Comparison of ENCODE assay signal across 9 mouse cellular contexts in the genomic region with DNA sequence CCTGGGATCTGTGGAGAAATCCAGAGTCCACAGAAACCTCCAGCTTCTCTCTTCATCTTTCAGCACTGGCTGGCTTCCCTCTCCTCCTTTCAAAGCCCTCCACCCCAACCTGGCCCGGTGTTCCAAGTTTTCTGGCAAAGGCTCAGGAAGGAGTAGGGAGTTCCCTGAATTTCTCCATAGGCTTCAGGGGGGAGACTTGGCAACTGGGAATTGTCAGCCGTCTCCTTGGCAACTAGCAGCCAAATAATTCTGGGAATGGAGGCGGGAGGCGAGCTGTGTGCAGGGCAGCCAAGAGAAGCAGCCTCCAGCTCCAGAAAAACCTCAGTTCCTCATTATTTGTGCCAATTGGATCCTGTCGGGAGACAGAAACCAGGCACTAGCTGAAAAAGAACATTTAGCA. TPM values are rescaled to one million over a fixed set of nuclear protein-coding genes. Genes with fewer than 3 reads are reported as not detected.
DNase-seq lines count a peak whose midpoint lies in the region; ATAC-seq and TF ChIP-seq lines count a peak whose summit lies in the region.
"Had no signal": no experiment of that assay in that cellular context is flagged by ENCODE, and none has a peak within 500 bp of the region (broad histone marks: within the 10 kb centered on the region; RNA-seq: fewer than 3 reads in every experiment).

No protein-coding gene starts in this region.

- H3K36me3 ChIP-seq in embryonic facial prominence, embryonic 14.5 days (ENCODE audit: control insufficient read depth, insufficient read depth, low read length), result no peaks in the 10 kb centered on the region
- H3K36me3 ChIP-seq in heart, embryonic 12.5 days, result no peaks in the 10 kb centered on the region
- no peaks in the 10 kb centered on the region for H3K36me3 ChIP-seq in midbrain, embryonic 13.5 days

- H3K4me3 ChIP-seq in embryonic facial prominence, embryonic 14.5 days (ENCODE audit: low read depth, low read length), result no peak overlapping the region
- no peak overlapping the region for H3K4me3 ChIP-seq in heart, embryonic 12.5 days
- H3K4me3 ChIP-seq in left cerebral cortex, adult 2 months, result no peak overlapping the region
- H3K4me3 ChIP-seq in midbrain, embryonic 13.5 days (replicated peaks), result no peak overlapping the region

- H3K9me3 ChIP-seq in embryonic facial prominence, embryonic 14.5 days (ENCODE audit: control insufficient read depth, low read length), result no peaks in the 10 kb centered on the region
- H3K9me3 ChIP-seq in heart, embryonic 12.5 days (replicated peaks), result no peaks in the 10 kb centered on the region
- H3K9me3 ChIP-seq in midbrain, embryonic 13.5 days, result no peaks in the 10 kb centered on the region

- TF ChIP-seq CTCF in left cerebral cortex, adult 2 months (IDR thresholded peaks at IDR 0.05), result no peak

- peak overlapping the region; percentile 6; the same call in 1 of the 2 replicates for H3K4me2 ChIP-seq in embryonic facial prominence, embryonic 14.5 days (ENCODE audit: low read depth, low read length)
- no peak overlapping the region for H3K4me2 ChIP-seq in heart, embryonic 12.5 days
- H3K4me2 ChIP-seq in midbrain, embryonic 13.5 days (replicated peaks), result no peak overlapping the region; the same call in 1 of the 2 replicates

- 21% methylated on average over 5 of the region's 5 CpGs for WGBS in embryonic facial prominence, embryonic 14.5 days
- 41% methylated on average over 5 of the region's 5 CpGs for WGBS in heart, embryonic 12.5 days
- WGBS in midbrain, embryonic 13.5 days, result 10% methylated on average over 5 of the region's 5 CpGs

- peak; percentile 90 for ATAC-seq in embryonic facial prominence, embryonic 14.5 days (ENCODE audit: low read depth)
- ATAC-seq in heart, embryonic 12.5 days (ENCODE audit: insufficient number of reproducible peaks, low FRiP score), result peak; percentile 36
- ATAC-seq in midbrain, embryonic 13.5 days, result peak; percentile 81
- ATAC-seq in monocyte, adult 5-6 weeks (replicated peaks; ENCODE audit: insufficient number of reproducible peaks, low FRiP score, low TSS enrichment, poor library complexity, severe bottlenecking), result no peak

- peak overlapping the region; percentile 61 for H3K27ac ChIP-seq in embryonic facial prominence, embryonic 14.5 days (replicated peaks; ENCODE audit: low read depth, low read length)
- H3K27ac ChIP-seq in heart, embryonic 12.5 days (ENCODE audit: poor library complexity, severe bottlenecking), result 0 out of 2 replicates have a peak overlapping the region, but pooled peaks have one; percentile 18
- H3K27ac ChIP-seq in left cerebral cortex, adult 2 months, result no peak overlapping the region
- H3K27ac ChIP-seq in midbrain, embryonic 13.5 days, result no peak overlapping the region
- H3K27ac ChIP-seq: macrophage had no signal

- no peaks in the 10 kb centered on the region for H3K27me3 ChIP-seq in embryonic facial prominence, embryonic 14.5 days (replicated peaks; ENCODE audit: control insufficient read depth, insufficient read depth, low read length)
- H3K27me3 ChIP-seq in heart, embryonic 12.5 days (replicated peaks), result 0 out of 2 replicates have a peak, but pooled peaks cover 3% of the 10 kb centered on the region
- H3K27me3 ChIP-seq in midbrain, embryonic 13.5 days, result 0 out of 2 replicates have a peak, but pooled peaks cover 4% of the 10 kb centered on the region

- peak; percentile 36 for DNase-seq in testis, postnatal 14 days (ENCODE audit: low spot score)
- no peak for DNase-seq in testis, postnatal 10 days (ENCODE audit: low spot score)
- peak; percentile 96 for DNase-seq in embryonic facial prominence, embryonic 14.5 days (ENCODE audit: low spot score)
- peak; percentile 47 to 52 for DNase-seq in left cerebral cortex, adult 2 months (ENCODE audit: extremely low spot score in 1 of 2, low spot score in 2 of 2)
- no peak for DNase-seq in thymus, postnatal 14 days

- peaks cover 9% of the 10 kb centered on the region for H3K4me1 ChIP-seq in embryonic facial prominence, embryonic 14.5 days (ENCODE audit: control insufficient read depth, insufficient read depth, low read length)
- H3K4me1 ChIP-seq in heart, embryonic 12.5 days (replicated peaks), result peaks cover 8% of the 10 kb centered on the region; the same call in 1 of the 2 replicates
- peaks cover 14% of the 10 kb centered on the region for H3K4me1 ChIP-seq in midbrain, embryonic 13.5 days (replicated peaks)

- intact Hi-C loops in left cerebral cortex, adult 2 months (cut with DNase I), result no loop called here

- no peak overlapping the region for H3K9ac ChIP-seq in embryonic facial prominence, embryonic 14.5 days (ENCODE audit: low read depth, low read length)
- no peak overlapping the region for H3K9ac ChIP-seq in heart, embryonic 12.5 days
- no peak overlapping the region for H3K9ac ChIP-seq in midbrain, embryonic 13.5 days (replicated peaks)

RNA-seq across cellular contexts. Expression of gene Gm1113, which starts 5.5 kb away (rescaled TPM):
- not detected in 2 replicates for polyA plus RNA-seq in embryonic facial prominence, embryonic 14.5 days (2014; fragmentation: Nextera tagmentation; extraction: Ambion mirVana)
- not detected in 2 replicates for polyA plus RNA-seq in heart, embryonic 12.5 days (2016; fragmentation: Nextera tagmentation; extraction: Ambion mirVana)
- not detected for total RNA-seq in left cerebral cortex, adult 2 months (2021)
- not detected in 2 replicates for polyA plus RNA-seq in midbrain, embryonic 13.5 days (2015; fragmentation: Nextera tagmentation; extraction: Ambion mirVana)
- total RNA-seq in monocyte, adult 5-6 weeks (2017), result not detected in 3 replicates
- polyA plus RNA-seq: macrophage had no signal

RNA-seq across cellular contexts. Expression of gene Ddx25, which starts 34.8 kb away (rescaled TPM):
- 3.7 and 4.9 TPM in 2 replicates for polyA plus RNA-seq in embryonic facial prominence, embryonic 14.5 days (2014; fragmentation: Nextera tagmentation; extraction: Ambion mirVana)
- 1.7 and 2.0 TPM in 2 replicates for polyA plus RNA-seq in heart, embryonic 12.5 days (2016; fragmentation: Nextera tagmentation; extraction: Ambion mirVana)
- total RNA-seq in left cerebral cortex, adult 2 months (2021), result 10 to 100 TPM; 16.3 to 16.7 TPM
- 18.2 and 19.1 TPM in 2 replicates for polyA plus RNA-seq in midbrain, embryonic 13.5 days (2015; fragmentation: Nextera tagmentation; extraction: Ambion mirVana)
- total RNA-seq in monocyte, adult 5-6 weeks (2017), result 0.10 to 0.64 TPM (median 0.57 TPM) in 3 replicates
- polyA plus RNA-seq: macrophage had no signal

RNA-seq across cellular contexts. Expression of gene Pus3, which starts 34.9 kb away (rescaled TPM):
- 18.0 and 20.2 TPM in 2 replicates for polyA plus RNA-seq in embryonic facial prominence, embryonic 14.5 days (2014; fragmentation: Nextera tagmentation; extraction: Ambion mirVana)
- 12.3 and 14.0 TPM in 2 replicates for polyA plus RNA-seq in heart, embryonic 12.5 days (2016; fragmentation: Nextera tagmentation; extraction: Ambion mirVana)
- total RNA-seq in left cerebral cortex, adult 2 months (2021), result 10 to 100 TPM; 11.9 to 12.6 TPM
- polyA plus RNA-seq in midbrain, embryonic 13.5 days (2015; fragmentation: Nextera tagmentation; extraction: Ambion mirVana), result 17.8 and 19.5 TPM in 2 replicates
- 17.2 to 30.8 TPM (median 30.7 TPM) in 3 replicates for total RNA-seq in monocyte, adult 5-6 weeks (2017)

RNA-seq across cellular contexts. Expression of gene Pate2, which starts 46.5 kb away (rescaled TPM):
- 0.24 and 0.61 TPM in 2 replicates for polyA plus RNA-seq in embryonic facial prominence, embryonic 14.5 days (2014; fragmentation: Nextera tagmentation; extraction: Ambion mirVana)
- polyA plus RNA-seq in heart, embryonic 12.5 days (2016; fragmentation: Nextera tagmentation; extraction: Ambion mirVana), result 0.45 and 0.66 TPM in 2 replicates
- under 1 TPM; 0.34 to 0.98 TPM for total RNA-seq in left cerebral cortex, adult 2 months (2021)
- polyA plus RNA-seq in midbrain, embryonic 13.5 days (2015; fragmentation: Nextera tagmentation; extraction: Ambion mirVana), result 1.4 and 2.1 TPM in 2 replicates
- total RNA-seq in monocyte, adult 5-6 weeks (2017), result not detected in 3 replicates
- polyA plus RNA-seq: macrophage had no signal

RNA-seq across cellular contexts. Expression of gene Hyls1, which starts 46.7 kb away (rescaled TPM):
- polyA plus RNA-seq in embryonic facial prominence, embryonic 14.5 days (2014; fragmentation: Nextera tagmentation; extraction: Ambion mirVana), result 17.4 and 18.4 TPM in 2 replicates
- polyA plus RNA-seq in heart, embryonic 12.5 days (2016; fragmentation: Nextera tagmentation; extraction: Ambion mirVana), result 13.6 and 14.9 TPM in 2 replicates
- 1 to 10 TPM; 9.0 to 9.6 TPM for total RNA-seq in left cerebral cortex, adult 2 months (2021)
- 19.8 and 21.1 TPM in 2 replicates for polyA plus RNA-seq in midbrain, embryonic 13.5 days (2015; fragmentation: Nextera tagmentation; extraction: Ambion mirVana)
- total RNA-seq in monocyte, adult 5-6 weeks (2017), result 8.4 to 10.2 TPM (median 9.8 TPM) in 3 replicates

Comparison
In these comparisons a context has a peak if more than half of its experiments do, and no peak if none do; other contexts are left out.
1. DNase-seq: peak in testis, postnatal 14 days (single experiment), embryonic facial prominence, embryonic 14.5 days (single experiment) and left cerebral cortex, adult 2 months (2 of 2); none in testis, postnatal 10 days (single experiment) and thymus, postnatal 14 days (single experiment).
2. H3K27ac ChIP-seq: peak in embryonic facial prominence, embryonic 14.5 days (single experiment) and heart, embryonic 12.5 days (single experiment); none in left cerebral cortex, adult 2 months (single experiment) and midbrain, embryonic 13.5 days (single experiment).